Mouse (Mus musculus): ENCODE results near the gene Rsph1. TPM values are rescaled to one million over a fixed set of nuclear protein-coding genes. Genes with fewer than 3 reads are reported as not detected.

The Rsph1 gene
- total RNA-seq, 2 experiments from 2014 or later, result 5.5 TPM

- DNase-seq (ENCODE audit: low spot score in 2 of 2), result peak in 1 of 2 experiments; percentile 53
Measured at GRCm38 (mm10) chr17:31304895-31305775, 28.0 kb upstream of the Rsph1 start.

- DNase-seq (ENCODE audit: low spot score in 2 of 2), result no peak
Measured at GRCm38 (mm10) chr17:31303401-31303800, 26.2 kb upstream of the Rsph1 start.

- DNase-seq (ENCODE audit: low spot score in 2 of 2), result no peak
Measured at GRCm38 (mm10) chr17:31300736-31301135, 23.6 kb upstream of the Rsph1 start.

GRCm38 (mm10) chr17:31299981-31300380 is 22.8 kb upstream of the Rsph1 start:
- no peak for DNase-seq (ENCODE audit: low spot score in 2 of 2)

GRCm38 (mm10) chr17:31298419-31299209 is 21.4 kb upstream of the Rsph1 start:
- no peak for DNase-seq (ENCODE audit: low spot score in 2 of 2)

GRCm38 (mm10) chr17:31297521-31297939 is 20.3 kb upstream of the Rsph1 start:
- peak in 1 of 2 experiments; percentile 64 for DNase-seq (ENCODE audit: low spot score in 2 of 2)

GRCm38 (mm10) chr17:31295892-31296781 is 19.0 kb upstream of the Rsph1 start:
- DNase-seq (ENCODE audit: low spot score in 2 of 2), result peak; percentile 61 to 79

GRCm38 (mm10) chr17:31295215-31295891 is 18.2 kb upstream of the Rsph1 start:
- DNase-seq (ENCODE audit: low spot score in 2 of 2), result no peak

- no peak for DNase-seq (ENCODE audit: low spot score in 2 of 2)
Measured at GRCm38 (mm10) chr17:31294363-31295214, 17.4 kb upstream of the Rsph1 start.

- no peak for DNase-seq (ENCODE audit: low spot score in 2 of 2)
Measured at GRCm38 (mm10) chr17:31290859-31291258, 13.7 kb upstream of the Rsph1 start.

GRCm38 (mm10) chr17:31290311-31290710 is 13.1 kb upstream of the Rsph1 start:
- no peak for DNase-seq (ENCODE audit: low spot score in 2 of 2)

- no peak for DNase-seq (ENCODE audit: low spot score in 2 of 2)
Measured at GRCm38 (mm10) chr17:31288999-31289726, 12.0 kb upstream of the Rsph1 start.

GRCm38 (mm10) chr17:31287216-31287615 is 10.0 kb upstream of the Rsph1 start:
- DNase-seq (ENCODE audit: low spot score in 2 of 2), result no peak

- DNase-seq (ENCODE audit: low spot score in 2 of 2), result no peak
Measured at GRCm38 (mm10) chr17:31286492-31286891, 9.3 kb upstream of the Rsph1 start, which contains the start of gene Slc37a1. Gene Slc37a1 (plus strand): TSS chr17:31286792.

GRCm38 (mm10) chr17:31285867-31286266 is 8.7 kb upstream of the Rsph1 start:
- DNase-seq (ENCODE audit: low spot score in 2 of 2), result no peak

GRCm38 (mm10) chr17:31282687-31283053 is 5.5 kb upstream of the Rsph1 start:
- no peak for DNase-seq (ENCODE audit: low spot score in 2 of 2)

- DNase-seq (ENCODE audit: low spot score in 2 of 2), result no peak
Measured at GRCm38 (mm10) chr17:31281830-31282686, 4.9 kb upstream of the Rsph1 start.

- DNase-seq (ENCODE audit: low spot score in 2 of 2), result no peak
Measured at GRCm38 (mm10) chr17:31280269-31280668, 3.1 kb upstream of the Rsph1 start.

All from adrenal gland, postnatal 4 days (tissue).